Mouse (Mus musculus) MEL (cell line): ENCODE results near the gene Tgm2. TPM values are rescaled to one million over a fixed set of nuclear protein-coding genes. Genes with fewer than 3 reads are reported as not detected.

Source experiments
- DNase-seq: peaks from one replicate; pipeline ENCODE4 v3.0.0; 2011; ENCODE audit warnings: low read depth, low spot score
- H3K27ac ChIP-seq: 2 replicates; pipeline ENCODE4 v1.5.1; 2012; ENCODE audit warnings: low read depth, mild to moderate bottlenecking, control low read depth, low read length, moderate library complexity; ENCODE audit not compliant: control insufficient read depth
- H3K27me3 ChIP-seq, 2 experiments: fragments of 150-350 bp in 1 of 2; sonication (generic) in 1 of 2; 2 replicates each; pipeline ENCODE4 v1.6.1; 2012; ENCODE audit warnings: low read length in 2 of 2, mild to moderate bottlenecking in 2 of 2, improper control_type of control experiment in 1 of 2, moderate library complexity in 1 of 2; ENCODE audit not compliant: insufficient read depth in 2 of 2, control insufficient read depth in 1 of 2
- H3K36me3 ChIP-seq, 2 experiments: 2 replicates each; pipeline ENCODE4 v1.6.1; 2012 to 2014; ENCODE audit warnings: low read length in 2 of 2, improper control_type of control experiment in 1 of 2, inconsistent platforms in 1 of 2, mild to moderate bottlenecking in 1 of 2; ENCODE audit not compliant: insufficient read depth in 2 of 2, control insufficient read depth in 1 of 2
- H3K4me1 ChIP-seq, 2 experiments: fragments of 150-350 bp in 1 of 2; sonication (generic) in 1 of 2; 2 replicates each; pipeline ENCODE4 v1.6.1; 2012; ENCODE audit warnings: low read length in 2 of 2, improper control_type of control experiment in 1 of 2, mild to moderate bottlenecking in 1 of 2; ENCODE audit not compliant: insufficient read depth in 2 of 2, control insufficient read depth in 1 of 2
- H3K4me3 ChIP-seq, 2 experiments: fragments of 150-350 bp in 1 of 2; sonication (generic) in 1 of 2; 2 replicates each; pipeline ENCODE4 v1.5.1; 2012; ENCODE audit warnings: low read depth in 2 of 2, low read length in 2 of 2, mild to moderate bottlenecking in 2 of 2, moderate library complexity in 2 of 2, control low read depth in 1 of 2, improper control_type of control experiment in 1 of 2; ENCODE audit not compliant: control insufficient read depth in 1 of 2, insufficient read depth in 1 of 2
- H3K79me2 ChIP-seq: 2 replicates; pipeline ENCODE4 v1.6.1; 2012; ENCODE audit warnings: mild to moderate bottlenecking, low read length, moderate library complexity; ENCODE audit not compliant: control insufficient read depth, poor library complexity, insufficient read depth
- H3K9ac ChIP-seq: 2 replicates; pipeline ENCODE4 v1.6.1; 2012; ENCODE audit warnings: low read depth, mild to moderate bottlenecking, control low read depth, low read length, moderate library complexity; ENCODE audit not compliant: control insufficient read depth, poor library complexity, severe bottlenecking
- H3K9me3 ChIP-seq: fragments of 150-350 bp; sonication (generic); replicated peaks from 2 replicates; pipeline ENCODE4 v1.6.1; 2012; ENCODE audit warnings: mild to moderate bottlenecking, low read length, improper control_type of control experiment, moderate library complexity; ENCODE audit not compliant: insufficient read depth
- BHLHE40 ChIP-seq: IDR thresholded peaks from 2 replicates; pipeline ENCODE4 v1.6.1; 2012; ENCODE audit warnings: low read depth, mild to moderate bottlenecking, inconsistent platforms, low read length, improper control_type of control experiment, borderline replicate concordance
- CHD2 ChIP-seq: IDR thresholded peaks from 2 replicates; pipeline ENCODE4 v1.6.1; 2011; ENCODE audit warnings: low read length, improper control_type of control experiment
- E2F4 ChIP-seq: IDR thresholded peaks from 2 replicates; pipeline ENCODE4 v1.6.1; 2011; ENCODE audit warnings: low read depth, low read length, improper control_type of control experiment, borderline replicate concordance
- EP300 ChIP-seq, 2 experiments: IDR thresholded peaks; 2 replicates each; pipeline ENCODE4 v1.6.1; 2011; ENCODE audit warnings: improper control_type of control experiment in 2 of 2, low read length in 2 of 2, low read depth in 1 of 2, mild to moderate bottlenecking in 1 of 2
- ETS1 ChIP-seq: IDR thresholded peaks from 2 replicates; pipeline ENCODE4 v1.6.1; 2012; ENCODE audit warnings: low read depth, mild to moderate bottlenecking, inconsistent platforms, low read length, improper control_type of control experiment, moderate library complexity
- GATA1 ChIP-seq: IDR thresholded peaks from 2 replicates; pipeline ENCODE4 v1.6.1; 2011; ENCODE audit warnings: low read depth, low read length, improper control_type of control experiment
- HCFC1 ChIP-seq: IDR thresholded peaks from 2 replicates; pipeline ENCODE4 v1.6.1; 2012; ENCODE audit warnings: low read depth, mild to moderate bottlenecking, inconsistent platforms, low read length, improper control_type of control experiment, moderate library complexity
- JUND ChIP-seq: IDR thresholded peaks from 2 replicates; pipeline ENCODE4 v1.6.1; 2011; ENCODE audit warnings: low read depth, mild to moderate bottlenecking, improper control_type of control experiment, low read length
- KAT2A ChIP-seq: conservative IDR thresholded peaks from 2 replicates; pipeline ENCODE4 v1.6.1; 2012; ENCODE audit warnings: low read depth, low read length, improper control_type of control experiment, inconsistent platforms
- MAZ ChIP-seq: IDR thresholded peaks from 2 replicates; pipeline ENCODE4 v1.6.1; 2012; ENCODE audit warnings: low read depth, mild to moderate bottlenecking, inconsistent platforms, low read length, improper control_type of control experiment
- MEF2A ChIP-seq: IDR thresholded peaks from 2 replicates; pipeline ENCODE4 v1.6.1; 2014; ENCODE audit warnings: low read depth, mild to moderate bottlenecking, inconsistent platforms, low read length, improper control_type of control experiment; ENCODE audit not compliant: poor library complexity, insufficient replicate concordance, severe bottlenecking; ENCODE audit errors: extremely low read depth
- MYB ChIP-seq: IDR thresholded peaks from 2 replicates; pipeline ENCODE4 v1.6.1; 2011; ENCODE audit warnings: mild to moderate bottlenecking, low read depth, low read length, improper control_type of control experiment
- NELFE ChIP-seq: IDR thresholded peaks from 2 replicates; pipeline ENCODE4 v1.6.1; 2011; ENCODE audit warnings: low read depth, low read length, improper control_type of control experiment
- POLR2A ChIP-seq, 2 experiments: IDR thresholded peaks; 2 replicates each; pipeline ENCODE4 v1.6.1; 2011 to 2012; ENCODE audit warnings: low read length in 2 of 2, mild to moderate bottlenecking in 2 of 2, control low read depth in 1 of 2, improper control_type of control experiment in 1 of 2, low read depth in 1 of 2, moderate library complexity in 1 of 2; ENCODE audit not compliant: control insufficient read depth in 1 of 2, insufficient read depth in 1 of 2, poor library complexity in 1 of 2
- POLR2AphosphoS2 ChIP-seq: IDR thresholded peaks from 2 replicates; pipeline ENCODE4 v1.6.1; 2011; ENCODE audit warnings: low read length, improper control_type of control experiment
- POLR2AphosphoS5 ChIP-seq: IDR thresholded peaks from 2 replicates; pipeline ENCODE4 v1.6.1; 2012; ENCODE audit warnings: low read depth, borderline replicate concordance, mild to moderate bottlenecking, inconsistent platforms, low read length, moderate library complexity, mixed read lengths
- SIN3A ChIP-seq: IDR thresholded peaks from 2 replicates; pipeline ENCODE4 v1.6.1; 2012; ENCODE audit warnings: low read length, improper control_type of control experiment, inconsistent platforms
- TAL1 ChIP-seq: IDR thresholded peaks from 2 replicates; pipeline ENCODE4 v1.6.1; 2012; ENCODE audit warnings: mild to moderate bottlenecking, inconsistent platforms, low read length, moderate library complexity, mixed read lengths
- TBP ChIP-seq: IDR thresholded peaks from 2 replicates; pipeline ENCODE4 v1.8.0; 2011; ENCODE audit warnings: low read depth, low read length, improper control_type of control experiment
- TCF12 ChIP-seq: IDR thresholded peaks from 2 replicates; pipeline ENCODE4 v1.6.1; 2014; ENCODE audit warnings: low read depth, mild to moderate bottlenecking, inconsistent platforms, low read length, improper control_type of control experiment, moderate library complexity
- UBTF ChIP-seq: IDR thresholded peaks from 2 replicates; pipeline ENCODE4 v1.6.1; 2012; ENCODE audit warnings: low read depth, mild to moderate bottlenecking, inconsistent platforms, low read length, improper control_type of control experiment, moderate library complexity, borderline replicate concordance; ENCODE audit not compliant: insufficient read depth
- ZMIZ1 ChIP-seq: IDR thresholded peaks from 2 replicates; pipeline ENCODE4 v1.6.1; 2012; ENCODE audit warnings: low read depth, mild to moderate bottlenecking, inconsistent platforms, low read length, improper control_type of control experiment, moderate library complexity
- ZNF384 ChIP-seq: IDR thresholded peaks from 2 replicates; pipeline ENCODE4 v1.6.1; 2012; ENCODE audit warnings: low read depth, mild to moderate bottlenecking, inconsistent platforms, low read length, improper control_type of control experiment
- polyA plus RNA-seq, 2 experiments: library from polyadenylated mRNA; stranded (reverse) in 1 of 2; unstranded in 1 of 2; fragments of >175 nt in 1 of 2; fragments of >200 nt in 1 of 2; gene quantifications; 2 replicates each; pipeline versions ENCODE4 v1.2.1 to v1.2.4; 2012; ENCODE audit warnings: low replicate concordance in 2 of 2, low read depth in 1 of 2; ENCODE audit not compliant: insufficient read length in 2 of 2, insufficient read depth in 1 of 2, missing spikeins in 1 of 2
- total RNA-seq: library from RNA; depleted of rRNA; stranded (reverse); fragments of 300-350 nt; gene quantifications from 2 replicates; pipeline ENCODE4 v1.2.3, GENCODE M21; 2012

The Tgm2 gene
- total and polyA plus RNA-seq, 3 experiments, result 7.7 to 11.0 TPM; not detected in 1

- TF ChIP-seq NELFE, result no peak
- no peak for TF ChIP-seq EP300 (IDR thresholded peaks at IDR 0.05; ENCODE audit: low read depth in 1 of 2, low read length in 2 of 2)
These were observed 10.3 kb upstream of the Tgm2 start (continued) for GRCm38 (mm10) chr2:158156487-158156886.

DNA sequence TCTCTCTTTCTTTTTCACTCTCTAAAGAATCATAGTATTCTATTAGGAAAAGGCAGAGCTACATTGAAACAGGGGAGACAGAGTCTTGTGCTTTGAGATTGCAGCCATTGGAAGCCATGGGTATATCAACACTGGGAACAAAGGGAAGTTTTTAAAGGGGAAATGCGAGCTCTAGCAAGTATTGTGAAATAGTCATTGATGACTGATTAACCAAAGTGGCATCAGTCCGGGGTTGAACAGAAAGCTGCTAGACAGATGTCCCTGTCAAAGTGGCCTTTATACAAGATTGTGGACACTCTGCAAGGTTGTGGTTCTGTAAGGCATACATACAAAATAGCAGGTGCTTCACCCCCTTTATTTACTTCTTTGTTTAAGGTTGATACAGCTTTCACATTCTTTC, 9.4 kb upstream of the Tgm2 start:
- no peak overlapping the region for H3K27ac ChIP-seq
- no peak for TF ChIP-seq POLR2A (IDR thresholded peaks at IDR 0.05; ENCODE audit: control insufficient read depth in 1 of 2, insufficient read depth in 1 of 2, low read depth in 1 of 2, low read length in 2 of 2, poor library complexity in 1 of 2)
- TF ChIP-seq TCF12, result no peak
- TF ChIP-seq GATA1, result no peak
- no peak for TF ChIP-seq ZMIZ1
- no peak for TF ChIP-seq POLR2AphosphoS5
- TF ChIP-seq TBP, result no peak
- peaks cover 0 to 4% of the 10 kb centered on the region in 2 experiments; a peak in 2 of 4 replicates for H3K36me3 ChIP-seq
- no peak overlapping the region for H3K9ac ChIP-seq
- H3K79me2 ChIP-seq, result no peaks in the 10 kb centered on the region
- no peak for DNase-seq
- H3K4me1 ChIP-seq, result peaks cover 4 to 18% of the 10 kb centered on the region in 2 experiments
- H3K27me3 ChIP-seq, result no peaks in the 10 kb centered on the region
- no peaks in the 10 kb centered on the region for H3K9me3 ChIP-seq
- H3K4me3 ChIP-seq, result no peak overlapping the region

DNA sequence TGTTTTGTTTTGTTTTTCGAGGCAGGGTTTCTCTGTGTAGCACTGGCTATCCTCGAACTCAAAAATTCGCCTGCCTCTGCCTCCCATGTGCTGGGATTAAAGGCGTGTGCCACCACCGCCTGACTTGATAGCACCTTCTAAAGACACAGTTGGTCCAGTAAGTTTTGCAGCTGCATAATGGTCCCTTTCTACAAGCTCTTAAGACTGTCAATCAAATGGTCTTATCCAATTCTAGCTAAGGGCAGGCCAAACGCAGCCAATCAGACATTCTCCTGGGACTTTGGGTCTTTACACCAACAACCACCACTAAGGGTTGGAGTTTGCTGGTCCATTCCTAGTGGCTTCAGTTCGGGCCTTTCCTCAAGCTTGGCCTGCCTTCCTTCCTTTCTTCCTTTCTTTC, 8.9 kb upstream of the Tgm2 start:
- Histone ChIP-seq H3K36me3 (peaks cover 0 to 4% of the 10 kb centered on the region in 2 experiments; a peak in 2 of 4 replicates), H3K4me1 (peaks cover 4 to 14% of the 10 kb centered on the region in 2 experiments), H3K9ac (no peak overlapping the region), H3K79me2 (no peaks in the 10 kb centered on the region), H3K9me3 (no peaks in the 10 kb centered on the region), H3K27ac (no peak overlapping the region), H3K4me3 (no peak overlapping the region), H3K27me3 (no peaks in the 10 kb centered on the region)
- TF ChIP-seq MAZ (no peak), JUND (no peak), TBP (no peak), KAT2A (no peak), POLR2AphosphoS2 (no peak), MEF2A (no peak), UBTF (no peak), HCFC1 (no peak), GATA1 (no peak), POLR2A (IDR thresholded peaks at IDR 0.05; ENCODE audit: control insufficient read depth in 1 of 2, insufficient read depth in 1 of 2, low read depth in 1 of 2, low read length in 2 of 2, poor library complexity in 1 of 2) (no peak), MYB (no peak), TAL1 (no peak), BHLHE40 (no peak), CHD2 (no peak), SIN3A (no peak), E2F4 (no peak), POLR2AphosphoS5 (no peak), ETS1 (no peak), ZNF384 (no peak), EP300 (IDR thresholded peaks at IDR 0.05; ENCODE audit: low read depth in 1 of 2, low read length in 2 of 2) (no peak)
- no peak for DNase-seq
